Mouse (Mus musculus) ES-E14 (cell line): ENCODE measurements at regions not wholly inside any gene's neighbourhood (a gene's known extent, or its start where the extent isn't known, plus 50 kb on each side); places are given as distances from the start of the nearest gene placed in this dataset.

ENCODE experiments used
- CHD2 ChIP-seq: IDR thresholded peaks from 2 replicates; pipeline ENCODE4 v1.6.1; 2014; ENCODE audit warnings: mild to moderate bottlenecking, low read depth, low read length, inconsistent platforms
- MAFK ChIP-seq: IDR thresholded peaks from 2 replicates; pipeline ENCODE4 v1.6.1; 2014; ENCODE audit warnings: mild to moderate bottlenecking, low read depth, low read length, inconsistent platforms; ENCODE audit not compliant: insufficient read depth
- ZC3H11A ChIP-seq: IDR thresholded peaks from 2 replicates; pipeline ENCODE4 v1.6.1; 2012; ENCODE audit warnings: low read depth, mild to moderate bottlenecking, inconsistent platforms, low read length, borderline replicate concordance

DNA sequence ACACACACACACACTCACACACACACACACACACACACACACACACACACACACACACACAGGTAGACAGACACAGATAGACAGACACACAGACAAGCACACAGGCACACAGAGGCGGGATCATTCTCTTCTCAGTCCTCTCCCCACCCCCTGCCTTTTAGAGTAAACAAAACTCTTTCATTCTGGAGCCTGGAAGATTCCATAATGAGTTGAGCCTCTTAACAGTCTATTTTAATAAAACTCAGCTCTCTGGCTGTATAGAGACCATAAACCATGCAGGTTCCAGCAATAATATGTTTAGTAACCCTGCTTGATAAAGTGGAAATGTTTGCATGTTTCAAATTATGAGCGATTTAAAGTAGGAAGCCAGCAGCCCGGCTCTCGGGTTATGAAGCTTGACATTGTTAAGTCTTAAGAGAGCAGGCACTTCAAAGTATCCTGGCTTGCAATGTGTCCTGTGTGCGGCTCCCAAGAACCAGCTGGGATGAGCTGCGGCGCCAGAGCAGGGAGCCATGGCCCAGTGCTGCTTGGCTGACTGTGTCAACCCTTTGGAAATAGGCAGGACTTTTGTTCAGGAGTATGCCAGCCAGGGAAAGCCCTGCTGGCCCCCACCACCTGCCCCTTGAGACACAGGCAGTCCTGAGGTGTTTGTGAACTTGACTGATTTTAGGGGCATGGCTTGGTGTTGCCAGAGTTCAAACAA lies 115.1 kb downstream of the Sall1 start:
- TF ChIP-seq ZC3H11A (no peak), CHD2 (no peak), MAFK (no peak)
